Mouse (Mus musculus) testis, adult 2 months (tissue): ENCODE data around the gene Rab20.

Source experiments
- CTCF ChIP-seq: fragments of 200-500 bp; IDR thresholded peaks from 2 replicates; pipeline ENCODE4 v1.5.1; 2012; ENCODE audit warnings: low read depth, mild to moderate bottlenecking, inconsistent platforms, low read length, moderate library complexity; ENCODE audit not compliant: control insufficient read depth, insufficient read depth, insufficient replicate concordance
- POLR2A ChIP-seq: fragments of 200-500 bp; IDR thresholded peaks from 2 replicates; pipeline ENCODE4 v1.6.1; 2012; ENCODE audit warnings: low read depth, mild to moderate bottlenecking, inconsistent platforms, low read length, moderate library complexity; ENCODE audit not compliant: control insufficient read depth

GRCm38 (mm10) chr8:11463541-11463888, 15.0 kb downstream of the Rab20 start:
- TF ChIP-seq CTCF (no peak), POLR2A (no peak)
